Mouse (Mus musculus) ES-E14 (cell line): ENCODE results near the gene Samd9l. TPM values are rescaled to one million over a fixed set of nuclear protein-coding genes. Genes with fewer than 3 reads are reported as not detected.
"Not testable (repeated sequence)": the region's sequence is repeated elsewhere in the genome, so short reads cannot be mapped to it uniquely, and the experiment has no call there.

Experiments
- DNase-seq: peaks from one replicate; pipeline ENCODE4 v3.0.0-alpha.2; 2013; ENCODE audit warnings: low read depth, low spot score
- H3K27ac ChIP-seq: 2 replicates; pipeline ENCODE4 v1.5.1; 2012; ENCODE audit warnings: low read depth, mild to moderate bottlenecking, low read length, moderate library complexity, mixed read lengths; ENCODE audit not compliant: poor library complexity, insufficient read depth, severe bottlenecking
- H3K36me3 ChIP-seq: 2 replicates; pipeline ENCODE4 v1.6.1; 2012; ENCODE audit warnings: mild to moderate bottlenecking, low read length, moderate library complexity, mixed read lengths; ENCODE audit not compliant: control insufficient read depth, poor library complexity, insufficient read depth, severe bottlenecking
- H3K4me1 ChIP-seq, 2 experiments: fragments of 150-350 bp in 1 of 2; sonication (generic) in 1 of 2; 2 replicates each; pipeline ENCODE4 v1.6.1; 2012; ENCODE audit warnings: low read length in 2 of 2, mild to moderate bottlenecking in 1 of 2, mixed read lengths in 1 of 2; ENCODE audit not compliant: control insufficient read depth in 2 of 2, insufficient read depth in 2 of 2, poor library complexity in 1 of 2
- H3K4me3 ChIP-seq, 2 experiments: fragments of 150-350 bp in 1 of 2; sonication (generic) in 1 of 2; 2 replicates each; pipeline ENCODE4 v1.5.1; 2012; ENCODE audit warnings: low read length in 2 of 2, low read depth in 1 of 2, mild to moderate bottlenecking in 1 of 2, mixed read lengths in 1 of 2; ENCODE audit not compliant: insufficient read depth in 1 of 2, poor library complexity in 1 of 2, severe bottlenecking in 1 of 2
- H3K9ac ChIP-seq: 2 replicates; pipeline ENCODE4 v1.6.1; 2012; ENCODE audit warnings: low read depth, mild to moderate bottlenecking, low read length, mixed read lengths; ENCODE audit not compliant: poor library complexity, insufficient read depth, severe bottlenecking
- H3K9me3 ChIP-seq: fragments of 150-350 bp; sonication (generic); 2 replicates; pipeline ENCODE4 v1.6.1; 2012; ENCODE audit warnings: low read depth, mild to moderate bottlenecking, low read length; ENCODE audit not compliant: control insufficient read depth, insufficient read depth
- CHD2 ChIP-seq: IDR thresholded peaks from 2 replicates; pipeline ENCODE4 v1.6.1; 2014; ENCODE audit warnings: mild to moderate bottlenecking, low read depth, low read length, inconsistent platforms
- HCFC1 ChIP-seq: IDR thresholded peaks from 2 replicates; pipeline ENCODE4 v1.6.1; 2012; ENCODE audit warnings: low read length, inconsistent platforms, borderline replicate concordance; ENCODE audit not compliant: insufficient read depth
- MAFK ChIP-seq: IDR thresholded peaks from 2 replicates; pipeline ENCODE4 v1.6.1; 2014; ENCODE audit warnings: mild to moderate bottlenecking, low read depth, low read length, inconsistent platforms; ENCODE audit not compliant: insufficient read depth
- ZC3H11A ChIP-seq: IDR thresholded peaks from 2 replicates; pipeline ENCODE4 v1.6.1; 2012; ENCODE audit warnings: low read depth, mild to moderate bottlenecking, inconsistent platforms, low read length, borderline replicate concordance
- ZNF384 ChIP-seq: IDR thresholded peaks from 2 replicates; pipeline ENCODE4 v1.6.1; 2012; ENCODE audit warnings: low read depth, low read length, inconsistent platforms
- in situ Hi-C, 2 experiments: fragments of 600-800 bp; cut with MboI; formaldehyde crosslinking; loops; one replicate each; pipeline ENCODE4 v1.15.1; 2025; ENCODE audit warnings: low sequenced_read_pairs in 2 of 2, inconsistent platforms in 1 of 2; ENCODE audit not compliant: unreplicated experiment in 2 of 2
- total RNA-seq: library from RNA; depleted of rRNA; stranded (reverse); fragments of 300-350 nt; gene quantifications from 2 replicates; pipeline ENCODE4 v1.2.3, GENCODE M21; 2012; rRNA removed

Samd9l gene
- total RNA-seq = 1.6 and 1.9 TPM in 2 replicates

GRCm38 (mm10) chr6:3399340-3400068, at the start of gene Samd9l:
TSS of gene Samd9l (minus strand) at chr6:3399572.
- TF ChIP-seq ZNF384 = 0 out of 2 replicates have a peak, but pooled peaks have one; percentile 48
- not testable (repeated sequence) for H3K4me3 ChIP-seq, H3K36me3 ChIP-seq, H3K27ac ChIP-seq, H3K9me3 ChIP-seq, H3K4me1 ChIP-seq, H3K9ac ChIP-seq
- peak; percentile 48 for DNase-seq
- in situ Hi-C loops = loop anchor here in 1 of 2 experiments (5.0 kb wide), 1 partner anchor 57 kb away; no protein-coding TSS in a partner anchor

GRCm38 (mm10) chr6:3447404-3447803, 48.0 kb upstream of the Samd9l start:
- H3K4me3 ChIP-seq = no peak overlapping the region
- in situ Hi-C loops = no loop called here
- no peak overlapping the region for H3K9ac ChIP-seq
- H3K27ac ChIP-seq = no peak overlapping the region
- no peaks in the 10 kb centered on the region for H3K9me3 ChIP-seq
- no peaks in the 10 kb centered on the region for H3K36me3 ChIP-seq
- no peak for TF ChIP-seq ZNF384
- peak; percentile 88 for TF ChIP-seq MAFK
- TF ChIP-seq ZC3H11A = peak; percentile 100
- TF ChIP-seq HCFC1 = no peak
- DNase-seq = peak; percentile 63
- no peaks in the 10 kb centered on the region for H3K4me1 ChIP-seq

GRCm38 (mm10) chr6:3443905-3444304, 44.5 kb upstream of the Samd9l start:
- in situ Hi-C loops = no loop called here

GRCm38 (mm10) chr6:3436087-3436486, 36.7 kb upstream of the Samd9l start:
- in situ Hi-C loops = no loop called here
- no peak overlapping the region for H3K27ac ChIP-seq

More at GRCm38 (mm10) chr6:3443905-3444304, 44.5 kb upstream of the Samd9l start:
- no peak for DNase-seq
- no peak for TF ChIP-seq CHD2
- no peak for TF ChIP-seq MAFK
- TF ChIP-seq HCFC1 = no peak
- TF ChIP-seq ZNF384 = no peak
- no peak for TF ChIP-seq ZC3H11A
- no peaks in the 10 kb centered on the region for H3K4me1 ChIP-seq
- H3K27ac ChIP-seq = no peak overlapping the region
- H3K9me3 ChIP-seq = no peaks in the 10 kb centered on the region
- H3K36me3 ChIP-seq = no peaks in the 10 kb centered on the region
- no peak overlapping the region for H3K4me3 ChIP-seq
- no peak overlapping the region for H3K9ac ChIP-seq

GRCm38 (mm10) chr6:3430976-3431375, 31.6 kb upstream of the Samd9l start:
- H3K9me3 ChIP-seq, H3K9ac ChIP-seq, DNase-seq, H3K27ac ChIP-seq, H3K36me3 ChIP-seq, H3K4me1 ChIP-seq, in situ Hi-C loops, H3K4me3 ChIP-seq: not testable (repeated sequence)

More at GRCm38 (mm10) chr6:3436087-3436486, 36.7 kb upstream of the Samd9l start:
- no peak for TF ChIP-seq MAFK
- TF ChIP-seq ZNF384 = no peak
- no peak for TF ChIP-seq HCFC1
- no peak for TF ChIP-seq CHD2
- TF ChIP-seq ZC3H11A = no peak
- H3K4me3 ChIP-seq = no peak overlapping the region
- no peak overlapping the region for H3K9ac ChIP-seq
- H3K4me1 ChIP-seq = no peaks in the 10 kb centered on the region
- H3K36me3 ChIP-seq = no peaks in the 10 kb centered on the region
- no peak for DNase-seq
- H3K9me3 ChIP-seq = no peaks in the 10 kb centered on the region
